Mouse (Mus musculus) adrenal gland, adult 18-20 months (tissue): ENCODE data around the gene Tuba3a. TPM values are rescaled to one million over a fixed set of nuclear protein-coding genes. Genes with fewer than 3 reads are reported as not detected.
"Not testable (repeated sequence)": the region's sequence is repeated elsewhere in the genome, so short reads cannot be mapped to it uniquely, and the experiment has no call there.

Experiments
- DNase-seq, 2 experiments: peaks; one replicate each; pipeline ENCODE4 v3.0.0; 2021 to 2022; ENCODE audit warnings: low spot score in 2 of 2
- total RNA-seq, 2 experiments: library from RNA; stranded (reverse); gene quantifications; 1 replicate in 1 of 2; 2 replicates in 1 of 2; pipeline ENCODE4 v1.2.3; 2021

The Tuba3a gene
- total RNA-seq, 2 experiments from 2014 or later, result not detected

GRCm38 (mm10) chr6:125308921-125309320, 23.1 kb upstream of the Tuba3a start:
- DNase-seq, result no peak

GRCm38 (mm10) chr6:125307091-125307490, 21.2 kb upstream of the Tuba3a start:
- DNase-seq, result no peak

- no peak for DNase-seq
Observed at GRCm38 (mm10) chr6:125305465-125305864, 19.6 kb upstream of the Tuba3a start.

GRCm38 (mm10) chr6:125304408-125304807, 18.6 kb upstream of the Tuba3a start:
- DNase-seq, result not testable (repeated sequence)

GRCm38 (mm10) chr6:125303242-125303641, 17.4 kb upstream of the Tuba3a start:
- no peak for DNase-seq

GRCm38 (mm10) chr6:125302231-125302982, 16.6 kb upstream of the Tuba3a start:
- DNase-seq, result no peak

- DNase-seq, result no peak
Observed at GRCm38 (mm10) chr6:125300982-125301381, 15.1 kb upstream of the Tuba3a start.

- no peak for DNase-seq
Observed at GRCm38 (mm10) chr6:125297149-125297820, 11.4 kb upstream of the Tuba3a start.

- no peak for DNase-seq
Observed at GRCm38 (mm10) chr6:125294049-125294448, 8.2 kb upstream of the Tuba3a start.

- no peak for DNase-seq
Observed at GRCm38 (mm10) chr6:125292256-125292655, 6.4 kb upstream of the Tuba3a start.

- DNase-seq, result no peak
Observed at GRCm38 (mm10) chr6:125291329-125291728, 5.5 kb upstream of the Tuba3a start.

GRCm38 (mm10) chr6:125288730-125289129, 2.9 kb upstream of the Tuba3a start:
- no peak for DNase-seq

GRCm38 (mm10) chr6:125286944-125287343, 1.1 kb upstream of the Tuba3a start:
- DNase-seq, result no peak

GRCm38 (mm10) chr6:125284751-125285150, 1.1 kb downstream of the Tuba3a start:
- DNase-seq, result no peak

- DNase-seq, result no peak
Observed at GRCm38 (mm10) chr6:125284250-125284649, 1.6 kb downstream of the Tuba3a start.

GRCm38 (mm10) chr6:125282721-125283120, 3.1 kb downstream of the Tuba3a start:
- not testable (repeated sequence) for DNase-seq

GRCm38 (mm10) chr6:125279729-125280128, 6.1 kb downstream of the Tuba3a start:
- no peak for DNase-seq

- peak in 1 of 2 experiments; percentile 37 for DNase-seq
Observed at GRCm38 (mm10) chr6:125274841-125275563, 10.8 kb downstream of the Tuba3a start.

GRCm38 (mm10) chr6:125272228-125272785, 13.5 kb downstream of the Tuba3a start:
- no peak for DNase-seq

- DNase-seq, result peak; percentile 88 to 89
Observed at GRCm38 (mm10) chr6:125271455-125272227, 14.2 kb downstream of the Tuba3a start.

GRCm38 (mm10) chr6:125268799-125269198, 17.0 kb downstream of the Tuba3a start:
- no peak for DNase-seq
